Mouse (Mus musculus) 3T3-L1 (cell line): ENCODE measurements around the gene Smco2.
A peak's percentile ranks its signal among the peaks of the same experiment; 100 is the strongest.

Experiments
- DNase-seq: peaks from one replicate; pipeline ENCODE4 v3.0.0-alpha.2; 2015; ENCODE audit warnings: low read depth, low spot score

Gene Smco2

GRCm38 (mm10) chr6:146901929-146902328, 52.0 kb downstream of the Smco2 start:
- no peak for DNase-seq

GRCm38 (mm10) chr6:146903632-146904031, 53.7 kb downstream of the Smco2 start:
- DNase-seq = no peak

- DNase-seq = no peak
Observed at GRCm38 (mm10) chr6:146904707-146905106, 54.8 kb downstream of the Smco2 start.

DNA sequence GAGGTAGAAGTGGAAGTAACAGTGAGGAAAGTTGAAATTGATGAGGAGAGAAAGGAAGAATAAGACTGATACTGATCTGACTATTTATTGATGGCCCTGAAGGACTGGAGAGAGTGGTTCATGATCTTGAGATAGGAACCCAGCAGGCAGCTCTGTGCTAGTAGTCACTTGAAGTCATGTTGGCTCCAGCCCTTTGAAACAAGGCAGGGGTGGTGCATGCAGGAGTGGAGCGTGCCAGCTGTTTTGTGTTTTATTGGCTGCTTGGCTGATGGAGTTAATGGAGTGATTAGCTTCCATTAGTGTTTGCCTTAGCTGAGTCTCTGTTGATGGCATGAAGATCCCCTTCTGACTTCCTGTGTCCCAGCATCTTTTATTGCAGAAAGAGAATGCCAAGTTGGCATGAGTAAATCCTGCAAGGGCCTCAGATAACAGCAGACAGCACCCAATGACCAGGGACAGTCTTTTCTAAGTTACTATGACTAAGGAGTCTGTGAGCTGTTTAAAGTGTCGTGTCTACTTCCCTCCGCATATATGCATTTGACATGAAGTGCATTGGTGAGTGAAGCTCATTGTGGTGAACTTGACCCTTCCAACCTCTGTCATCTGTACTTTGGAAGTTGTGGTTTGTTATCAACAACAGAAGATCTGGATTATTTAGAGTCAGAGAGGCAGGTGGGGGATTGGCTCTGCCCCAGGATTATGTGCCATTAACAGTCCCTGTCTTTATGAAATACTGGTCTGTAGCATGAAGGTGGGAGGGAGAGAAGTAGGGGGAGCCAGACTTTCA, 56.3 kb downstream of the Smco2 start:
- no peak for DNase-seq

DNA sequence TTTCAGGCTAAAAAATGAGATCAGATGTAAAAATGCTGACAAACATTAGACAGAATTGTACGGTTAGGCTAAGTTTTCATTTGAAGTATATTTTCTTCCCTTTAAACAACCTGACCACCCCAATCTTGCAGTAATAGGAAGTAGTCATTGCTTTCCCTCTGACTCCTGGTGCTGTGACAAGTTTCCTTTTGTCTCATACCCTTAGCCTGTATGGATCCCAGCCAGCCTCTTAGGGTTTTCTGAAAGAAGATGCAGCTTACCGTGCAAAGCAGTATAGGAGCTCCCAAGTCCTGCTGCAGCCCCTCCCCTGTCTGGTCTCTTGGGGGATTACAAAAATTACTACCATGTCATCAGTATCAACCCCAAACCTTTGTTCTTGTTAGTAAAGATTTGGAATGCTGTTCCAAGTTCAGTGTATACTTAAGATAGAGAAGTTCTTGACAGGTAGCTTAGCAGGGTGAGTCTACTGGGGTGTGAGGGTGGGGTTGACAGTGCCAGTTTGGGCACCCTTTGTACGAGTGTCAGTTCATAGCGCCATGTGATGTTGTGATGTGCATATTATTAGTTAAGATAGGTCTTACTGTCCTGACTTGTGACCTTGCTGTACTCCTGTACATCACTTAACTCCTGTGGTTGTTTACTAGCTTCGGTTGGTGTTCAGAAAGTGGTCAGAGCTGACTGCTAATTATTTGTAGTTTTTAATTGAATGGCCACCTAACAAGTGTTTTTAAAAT, 57.3 kb downstream of the Smco2 start:
- DNase-seq = no peak

- DNase-seq = no peak
Observed at GRCm38 (mm10) chr6:146907795-146908190, 57.9 kb downstream of the Smco2 start.

DNA sequence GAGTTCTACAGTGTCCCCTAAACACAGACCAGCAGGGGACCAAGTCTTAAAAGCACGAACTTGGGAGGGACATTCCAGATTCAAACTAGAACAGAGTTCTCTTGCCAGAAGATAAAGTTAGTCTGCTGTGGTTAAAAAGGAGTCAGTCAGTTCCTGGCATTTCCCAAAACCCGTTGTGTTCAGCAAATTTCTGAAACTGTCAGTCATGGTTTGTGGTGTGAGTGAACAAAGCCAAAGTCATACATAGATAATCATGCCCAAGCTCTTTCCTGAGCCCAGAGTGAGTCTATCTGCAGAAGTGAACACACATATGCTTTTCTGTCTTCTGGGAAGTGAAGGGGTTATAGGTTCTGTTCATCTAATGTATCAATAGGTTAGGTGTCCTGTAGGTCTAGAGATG, 58.9 kb downstream of the Smco2 start:
- DNase-seq = peak; percentile 90

GRCm38 (mm10) chr6:146909725-146910489, 60.0 kb downstream of the Smco2 start:
- peak; percentile 97 for DNase-seq

DNA sequence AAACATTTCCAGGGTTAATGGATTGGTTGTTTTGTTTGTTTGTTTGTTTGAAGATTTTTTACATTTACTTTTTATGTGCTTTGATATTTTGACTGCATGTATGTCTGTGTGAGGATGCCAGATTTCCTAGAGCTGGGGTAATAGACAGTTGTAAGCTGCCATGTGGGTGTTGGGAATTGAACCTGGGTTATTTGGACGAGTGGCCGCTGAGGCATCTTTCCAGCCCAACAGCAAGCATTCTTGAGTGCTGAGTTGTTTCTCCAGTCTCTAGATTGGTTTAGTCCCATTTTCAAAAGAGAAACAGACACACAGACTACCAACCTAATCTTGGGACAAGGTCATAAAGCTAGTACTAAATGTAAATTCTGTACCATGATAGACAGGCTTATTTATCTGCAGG, 60.9 kb downstream of the Smco2 start:
- peak; percentile 75 for DNase-seq

- DNase-seq = no peak
Observed at GRCm38 (mm10) chr6:146912835-146913488, 63.1 kb downstream of the Smco2 start.

- peak; percentile 60 for DNase-seq
Observed at GRCm38 (mm10) chr6:146913489-146914198, 63.7 kb downstream of the Smco2 start.

DNA sequence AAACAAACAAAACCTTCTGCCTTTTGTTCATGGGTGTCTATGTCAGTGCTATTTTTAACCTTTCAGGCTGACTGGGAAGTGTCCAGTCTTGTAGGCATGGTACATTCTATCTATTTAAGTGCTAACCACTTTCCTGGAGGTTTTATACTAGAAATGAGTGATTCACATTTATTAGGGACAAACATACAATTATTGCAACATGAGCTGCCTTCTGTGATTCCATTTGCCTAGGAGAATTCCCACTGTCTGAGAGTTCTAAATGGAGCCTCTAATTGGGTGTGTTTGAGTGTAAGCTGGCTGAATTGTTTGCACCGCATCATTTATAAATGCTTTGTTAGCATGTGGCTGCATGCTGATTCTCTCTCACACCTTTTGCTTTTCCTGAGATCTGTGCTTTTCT, 65.9 kb downstream of the Smco2 start:
- DNase-seq = no peak

GRCm38 (mm10) chr6:146917396-146917795, 67.5 kb downstream of the Smco2 start:
- no peak for DNase-seq

- DNase-seq = no peak
Observed at GRCm38 (mm10) chr6:146918341-146918740, 68.4 kb downstream of the Smco2 start.
